Mouse (Mus musculus): Measurements from ENCODE around the gene Hspa1b.
A peak's percentile ranks its signal among the peaks of the same experiment; 100 is the strongest.
"Not testable (repeated sequence)": the region's sequence is repeated elsewhere in the genome, so short reads cannot be mapped to it uniquely, and the experiment has no call there.

The Hspa1b gene

GRCm38 (mm10) chr17:34959130-34959778 lies at the start of gene Hspa1b:
TSS of gene Hspa1b (minus strand) at chr17:34959238.
- DNase-seq (ENCODE audit: low spot score in 2 of 2) = peak; percentile 94

GRCm38 (mm10) chr17:35007387-35007991 lies 48.5 kb upstream of the Hspa1b start:
- no peak for DNase-seq (ENCODE audit: low spot score in 2 of 2)

GRCm38 (mm10) chr17:35005902-35006301 lies 46.9 kb upstream of the Hspa1b start:
- DNase-seq (ENCODE audit: low spot score in 2 of 2) = not testable (repeated sequence)

GRCm38 (mm10) chr17:35005158-35005557 lies 46.1 kb upstream of the Hspa1b start:
- DNase-seq (ENCODE audit: low spot score in 2 of 2) = no peak

DNA sequence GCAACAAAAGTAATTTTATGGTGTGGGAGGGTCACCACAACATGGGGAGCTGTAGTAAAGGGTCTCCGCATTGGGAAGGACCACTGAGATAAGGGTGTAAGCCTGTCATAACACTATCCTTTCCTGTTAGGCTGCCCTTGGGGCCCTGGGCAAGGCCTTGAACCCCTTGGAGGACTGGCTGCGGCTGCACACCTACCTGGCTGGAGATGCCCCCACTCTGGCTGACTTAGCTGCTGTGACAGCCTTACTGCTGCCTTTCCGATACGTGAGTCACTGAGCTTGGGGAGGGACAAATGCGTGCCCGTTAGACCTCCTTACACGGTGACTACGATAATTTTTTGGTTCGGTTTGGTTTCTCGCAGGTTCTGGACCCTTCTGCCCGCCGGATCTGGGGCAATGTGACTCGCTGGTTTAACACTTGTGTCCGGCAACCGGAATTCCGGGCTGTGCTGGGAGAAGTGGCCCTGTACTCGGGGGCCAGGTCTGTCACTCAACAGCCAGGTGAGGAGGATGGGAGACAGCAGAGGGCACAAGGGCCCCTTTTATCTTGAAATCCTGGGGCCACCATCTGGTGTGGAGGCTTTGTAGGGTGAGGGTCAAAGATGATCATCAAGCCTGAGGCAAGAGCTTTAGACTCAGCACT lies 45.2 kb upstream of the Hspa1b start:
- DNase-seq (ENCODE audit: low spot score in 2 of 2) = no peak

DNA sequence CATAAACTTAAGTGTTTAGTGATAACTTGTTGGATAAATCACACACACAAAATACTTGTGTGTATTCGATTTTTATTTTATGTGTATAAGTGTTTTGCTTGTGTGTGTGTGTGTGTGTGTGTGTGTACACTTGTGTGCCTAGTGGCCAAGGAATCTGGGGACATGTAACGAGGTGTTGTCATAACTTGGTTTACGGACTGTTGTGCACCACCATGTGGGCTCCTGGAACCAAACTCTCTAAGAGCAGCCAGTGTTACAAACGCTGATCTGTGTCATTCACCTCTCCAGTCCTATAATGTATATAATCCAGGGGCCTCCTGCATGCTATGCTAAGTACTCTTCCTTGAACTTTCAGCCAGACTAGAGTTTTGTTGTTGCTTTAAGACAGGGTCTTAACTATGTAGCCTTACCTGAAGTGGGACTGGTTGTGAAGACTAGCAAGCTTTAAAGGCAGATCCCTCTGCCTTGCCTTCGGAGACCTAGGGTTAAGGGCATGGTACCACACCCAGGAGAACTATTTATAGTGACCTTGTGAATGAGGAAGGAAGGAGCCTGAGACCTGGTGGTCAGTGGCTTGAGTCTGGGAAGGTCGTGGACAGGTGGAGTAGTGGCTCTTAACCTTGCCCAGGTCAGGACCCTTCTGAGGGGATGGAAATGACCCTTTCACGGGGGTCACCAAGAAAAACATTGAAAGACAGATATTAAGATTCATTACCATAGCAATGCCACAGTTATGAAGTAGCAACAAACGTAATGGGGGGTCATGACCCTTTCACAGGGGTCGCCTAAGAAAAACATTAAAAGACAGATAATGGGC lies 44.2 kb upstream of the Hspa1b start:
- DNase-seq (ENCODE audit: low spot score in 2 of 2) = no peak

DNA sequence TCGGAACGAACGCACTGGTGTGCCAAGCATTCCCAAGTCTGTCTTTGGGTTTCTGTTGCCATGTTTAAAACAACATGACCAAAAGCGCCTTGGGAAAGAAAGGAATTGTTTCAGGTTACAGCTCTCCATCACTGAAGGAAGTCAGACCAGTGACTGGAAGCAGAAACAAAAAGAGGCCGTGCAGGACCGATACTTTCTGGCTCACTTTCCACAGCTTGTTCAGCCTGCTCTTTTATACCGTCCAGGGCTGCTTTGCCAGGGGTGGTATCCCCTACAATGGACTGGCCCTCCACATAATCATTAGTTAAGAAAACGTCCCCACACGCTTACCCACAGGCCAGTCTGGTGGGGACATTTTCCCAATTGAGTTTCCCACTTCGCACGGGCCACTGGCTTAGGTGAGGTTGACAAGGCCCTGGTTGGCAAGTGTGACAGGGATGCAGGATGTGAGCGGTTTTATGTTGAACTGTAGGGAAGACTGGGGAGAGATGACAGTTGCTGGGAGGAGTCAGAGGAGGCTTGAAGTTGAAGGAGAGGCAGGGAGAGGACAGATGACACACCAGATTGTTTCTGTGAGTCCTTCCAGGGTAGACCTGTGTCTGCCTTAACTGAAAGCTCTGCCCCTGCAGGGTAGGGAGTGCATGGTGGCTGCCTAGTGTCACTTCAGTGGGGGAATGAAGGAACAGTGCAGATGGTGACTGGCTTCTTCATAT lies 43.3 kb upstream of the Hspa1b start:
- DNase-seq (ENCODE audit: low spot score in 2 of 2) = no peak

DNA sequence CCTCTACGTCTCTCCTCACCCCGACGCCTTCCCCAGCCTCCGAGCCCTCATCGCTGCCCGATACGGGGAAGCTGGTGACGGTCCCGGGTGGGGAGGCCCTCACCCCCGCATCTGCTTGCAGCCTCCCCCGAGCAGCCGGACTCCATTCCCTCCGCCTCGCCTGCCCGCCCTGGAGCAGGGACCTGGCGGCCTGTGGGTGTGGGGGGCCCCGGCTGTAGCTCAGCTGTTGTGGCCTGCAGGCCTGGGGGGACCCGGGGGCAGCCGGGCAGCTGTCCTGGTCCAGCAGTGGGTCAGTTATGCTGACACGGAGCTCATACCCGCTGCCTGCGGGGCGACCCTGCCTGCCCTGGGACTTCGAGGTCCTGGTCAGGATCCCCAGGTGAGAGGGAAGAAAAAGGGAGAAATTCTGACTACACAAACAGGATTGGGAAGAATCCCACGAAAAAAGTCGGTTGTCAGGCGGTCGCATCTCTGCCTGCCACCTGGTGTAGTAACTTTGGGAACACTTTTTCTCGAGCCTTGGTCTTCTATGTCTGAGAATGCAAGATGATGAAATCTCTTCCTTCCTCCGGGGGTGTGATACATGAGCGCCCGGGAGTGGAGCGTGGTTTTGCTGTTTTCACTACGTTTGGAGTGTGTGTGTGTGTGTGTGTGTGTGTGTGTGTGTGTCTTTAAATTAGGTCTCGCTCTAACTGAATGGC lies 42.6 kb upstream of the Hspa1b start:
- DNase-seq (ENCODE audit: low spot score in 2 of 2) = peak in 1 of 2 experiments; percentile 31

DNA sequence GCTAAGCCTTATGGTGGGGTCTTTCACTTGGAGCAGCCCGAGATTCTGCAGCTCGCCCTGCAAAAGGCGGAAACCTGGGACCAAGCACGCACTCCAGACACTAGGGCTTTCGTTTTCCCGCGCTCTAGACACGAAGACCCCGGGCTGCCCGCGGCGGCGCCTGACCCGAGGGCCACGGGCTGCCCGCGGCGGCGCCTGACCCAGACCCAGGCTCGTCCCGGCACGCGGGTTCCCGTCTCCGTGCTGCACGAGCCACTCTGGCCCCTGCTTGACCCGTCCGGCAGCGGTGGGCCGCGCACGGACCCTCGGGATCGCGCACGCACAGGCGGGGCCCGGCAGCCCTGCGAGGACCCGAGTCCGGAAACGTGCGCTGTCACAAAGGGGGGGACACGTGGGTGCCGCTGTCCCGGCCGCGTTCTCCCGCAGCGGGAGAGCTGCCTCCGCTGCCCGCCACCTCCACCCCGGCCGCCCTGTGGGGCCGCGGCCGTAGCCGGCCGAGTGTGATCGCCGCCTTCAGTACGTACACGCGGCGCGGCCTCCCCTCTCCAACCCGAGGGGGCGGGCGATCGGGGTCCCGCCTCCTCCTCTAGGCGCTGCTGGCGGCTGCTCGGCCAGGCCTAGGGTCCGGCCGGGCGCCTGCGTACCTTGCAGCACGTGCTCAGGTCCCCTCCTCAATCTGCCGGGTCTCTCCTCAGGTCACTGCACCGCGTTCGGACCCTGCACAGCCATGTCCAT lies 41.8 kb upstream of the Hspa1b start, which contains the start of gene Vars:
Gene Vars (plus strand): TSS at position 271 of the 735 bp plus-strand sequence.
- DNase-seq (ENCODE audit: low spot score in 2 of 2) = peak; percentile 90

GRCm38 (mm10) chr17:34999871-35000716 lies 41.1 kb upstream of the Hspa1b start:
- DNase-seq (ENCODE audit: low spot score in 2 of 2) = not testable (repeated sequence)

GRCm38 (mm10) chr17:34998526-34999430 lies 39.7 kb upstream of the Hspa1b start:
- DNase-seq (ENCODE audit: low spot score in 2 of 2) = no peak

- DNase-seq (ENCODE audit: low spot score in 2 of 2) = no peak
These were observed 38.1 kb upstream of the Hspa1b start for GRCm38 (mm10) chr17:34997142-34997483.

- no peak for DNase-seq (ENCODE audit: low spot score in 2 of 2)
These were observed 37.5 kb upstream of the Hspa1b start for GRCm38 (mm10) chr17:34996411-34997141.

DNA sequence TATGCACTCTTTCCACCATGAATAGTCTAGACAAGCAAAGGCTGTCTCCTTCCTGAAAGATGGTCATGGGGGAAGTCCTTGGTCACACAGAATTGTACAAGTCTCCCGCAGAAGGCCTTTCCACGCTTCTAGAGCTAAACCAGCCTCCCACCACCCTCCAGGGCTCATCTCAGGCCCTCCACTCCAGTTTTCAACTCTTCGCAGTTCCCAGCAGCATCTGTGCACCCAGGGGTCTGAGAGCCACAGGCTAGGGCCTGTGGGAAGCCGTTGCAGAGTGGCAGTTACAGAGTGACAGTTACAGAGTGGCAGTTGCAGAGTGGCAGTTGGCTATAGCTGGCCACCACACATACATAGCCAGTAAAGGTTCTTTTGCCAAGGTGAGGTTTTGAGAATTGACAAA lies 36.9 kb upstream of the Hspa1b start:
- not testable (repeated sequence) for DNase-seq (ENCODE audit: low spot score in 2 of 2)

DNA sequence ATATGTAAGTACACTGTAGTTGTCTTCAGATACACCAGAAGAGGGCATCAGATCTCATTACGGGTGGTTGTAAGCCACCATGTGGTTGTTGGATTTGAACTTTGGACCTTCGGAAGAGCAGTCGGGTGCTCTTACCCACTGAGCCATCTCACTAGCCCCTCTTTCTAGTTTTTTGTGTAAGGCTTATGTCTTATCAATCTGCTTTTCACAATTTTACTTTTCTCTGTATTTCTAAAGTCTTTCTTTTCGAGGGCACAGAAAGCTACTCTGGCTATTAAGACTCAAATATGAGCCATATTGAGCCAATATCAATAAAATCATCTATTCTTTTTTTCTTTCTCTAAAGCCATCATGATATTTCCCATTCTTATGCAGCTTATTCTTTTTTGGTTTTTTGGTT lies 36.2 kb upstream of the Hspa1b start:
- DNase-seq (ENCODE audit: low spot score in 2 of 2) = not testable (repeated sequence)

- no peak for DNase-seq (ENCODE audit: low spot score in 2 of 2)
These were observed 35.7 kb upstream of the Hspa1b start for GRCm38 (mm10) chr17:34994751-34995150.

DNA sequence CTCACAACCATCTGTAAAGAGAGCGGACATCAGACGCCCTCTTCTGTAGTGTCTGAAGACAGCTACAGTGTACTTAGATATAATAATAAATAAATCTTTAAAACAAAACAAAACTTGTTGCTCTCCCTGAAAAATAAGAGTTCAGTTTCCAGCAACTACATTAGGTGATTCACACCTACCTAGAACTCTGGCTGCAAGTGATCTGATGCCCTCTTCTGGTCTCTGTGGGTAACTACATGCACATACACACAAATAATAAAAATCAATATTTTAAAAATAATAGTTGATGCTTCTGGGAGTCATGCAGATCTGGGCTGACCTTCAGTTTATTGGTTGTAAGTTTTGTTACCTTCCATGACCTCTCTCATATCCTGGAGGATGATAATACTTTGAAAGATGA lies 25.2 kb upstream of the Hspa1b start:
- DNase-seq (ENCODE audit: low spot score in 2 of 2) = no peak

GRCm38 (mm10) chr17:34982328-34982727 lies 23.3 kb upstream of the Hspa1b start:
- no peak for DNase-seq (ENCODE audit: low spot score in 2 of 2)

Data from heart, adult 9 months (tissue).